Mouse (Mus musculus): ENCODE data around the gene Ripply2.
"Not testable (repeated sequence)": the region's sequence is repeated elsewhere in the genome, so short reads cannot be mapped to it uniquely, and the experiment has no call there.

The Ripply2 gene

DNA sequence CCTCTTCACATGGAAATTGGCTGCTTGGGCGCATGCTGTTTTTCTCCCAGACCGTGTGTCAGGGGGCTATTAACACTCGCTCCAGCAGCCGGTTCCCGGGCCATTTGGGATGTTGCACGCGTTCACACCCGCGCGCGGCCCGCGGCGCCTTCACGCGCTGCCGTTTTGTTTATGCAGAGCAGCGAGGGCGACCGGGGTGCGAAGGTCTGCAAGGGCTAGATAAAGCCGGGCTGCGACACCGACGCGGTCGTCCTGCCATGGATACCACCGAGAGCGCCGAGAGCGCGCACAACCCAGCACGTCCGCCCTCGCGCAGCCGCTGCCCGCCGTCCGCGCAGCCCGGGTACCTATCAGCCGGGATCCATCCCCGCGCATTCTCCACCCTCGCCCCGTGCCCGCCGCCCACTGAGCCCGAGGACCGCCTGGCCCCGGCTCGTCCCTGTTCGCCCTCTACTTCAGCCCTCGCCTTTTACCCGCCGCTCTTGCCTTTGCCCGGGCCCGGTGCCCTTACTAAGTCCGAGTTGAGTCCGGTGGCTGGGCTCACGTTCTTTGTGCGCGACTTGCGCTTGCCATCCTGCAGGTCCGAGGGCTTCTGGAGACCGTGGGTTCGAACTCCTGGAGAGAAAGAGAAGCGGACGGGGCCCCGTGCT lies at the start of gene Ripply2:
TSS of gene Ripply2 (plus strand) at position 250 of the 650 bp plus-strand sequence.
- DNase-seq (ENCODE audit: low read depth) = no peak

DNA sequence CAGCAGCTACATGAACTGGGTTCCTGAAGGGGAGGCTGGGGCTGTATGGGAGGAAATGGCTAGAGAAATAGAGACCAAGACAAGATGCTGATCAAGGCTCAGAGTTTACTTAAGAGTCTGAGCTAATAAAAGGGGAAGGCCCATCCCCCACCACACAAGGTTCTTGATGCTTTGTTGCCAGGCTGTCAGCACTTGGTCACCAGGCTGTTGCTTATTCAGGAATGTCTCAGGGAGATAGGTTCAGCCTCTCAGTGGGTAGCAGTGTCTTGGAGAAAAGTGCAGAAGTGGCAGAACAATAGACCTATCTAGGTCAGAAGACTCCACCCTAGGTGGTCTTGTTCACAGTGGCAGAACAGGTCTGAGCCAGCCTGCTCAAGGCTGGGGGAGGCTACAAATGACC lies 42.9 kb upstream of the Ripply2 start:
- not testable (repeated sequence) for DNase-seq (ENCODE audit: low read depth)

- DNase-seq (ENCODE audit: low read depth) = no peak
Observed at GRCm38 (mm10) chr9:86973562-86973961, 41.8 kb upstream of the Ripply2 start.

GRCm38 (mm10) chr9:86976896-86977295 lies 38.4 kb upstream of the Ripply2 start:
- DNase-seq (ENCODE audit: low read depth) = no peak

- DNase-seq (ENCODE audit: low read depth) = no peak
Observed at GRCm38 (mm10) chr9:86978257-86978907, 37.0 kb upstream of the Ripply2 start.

- no peak for DNase-seq (ENCODE audit: low read depth)
Observed at GRCm38 (mm10) chr9:86980048-86980447, 35.3 kb upstream of the Ripply2 start.

DNA sequence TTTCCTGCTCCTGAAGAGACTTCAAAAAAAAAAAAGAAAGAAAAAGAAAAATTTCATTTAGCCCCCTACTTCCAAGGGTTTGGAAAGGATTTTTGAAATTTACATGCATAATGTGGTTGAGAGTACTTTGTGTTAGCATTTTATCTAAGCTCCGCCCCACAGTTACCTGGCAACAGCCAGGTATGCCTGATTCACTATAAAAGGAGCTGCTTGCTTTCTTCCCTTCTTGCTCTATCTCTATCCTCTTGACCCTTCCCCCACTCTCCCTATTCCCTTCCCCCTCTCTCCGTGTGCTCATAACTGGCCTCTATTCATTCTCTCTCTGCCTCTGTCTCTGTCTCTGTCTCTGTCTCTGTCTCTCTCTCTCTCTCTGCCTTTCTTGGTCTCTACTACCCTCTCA lies 34.4 kb upstream of the Ripply2 start:
- no peak for DNase-seq (ENCODE audit: low read depth)

- DNase-seq (ENCODE audit: low read depth) = no peak
Observed at GRCm38 (mm10) chr9:86981551-86981950, 33.8 kb upstream of the Ripply2 start.

GRCm38 (mm10) chr9:86984583-86984982 lies 30.8 kb upstream of the Ripply2 start:
- no peak for DNase-seq (ENCODE audit: low read depth)

DNA sequence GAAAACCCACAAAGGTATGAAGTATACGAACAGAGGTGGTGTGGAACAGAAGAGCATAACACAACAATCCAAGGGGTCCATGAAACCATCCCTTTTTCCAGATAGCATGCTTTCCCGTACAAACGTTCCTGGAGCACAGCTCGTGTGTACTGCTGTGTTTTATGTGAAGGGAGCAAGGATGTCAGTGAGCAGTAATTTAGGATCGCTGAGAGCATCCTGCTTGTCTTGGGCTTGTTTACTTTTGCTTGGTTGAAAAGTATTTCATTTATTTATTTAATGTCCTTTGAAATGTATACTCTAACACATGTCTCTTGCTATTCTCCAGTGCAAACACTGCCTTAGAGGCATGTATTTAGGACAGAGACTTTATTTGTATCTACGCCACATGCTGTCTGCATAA lies 30.2 kb upstream of the Ripply2 start:
- DNase-seq (ENCODE audit: low read depth) = no peak

- DNase-seq (ENCODE audit: low read depth) = no peak
Observed at GRCm38 (mm10) chr9:86986703-86987296, 28.5 kb upstream of the Ripply2 start.

DNA sequence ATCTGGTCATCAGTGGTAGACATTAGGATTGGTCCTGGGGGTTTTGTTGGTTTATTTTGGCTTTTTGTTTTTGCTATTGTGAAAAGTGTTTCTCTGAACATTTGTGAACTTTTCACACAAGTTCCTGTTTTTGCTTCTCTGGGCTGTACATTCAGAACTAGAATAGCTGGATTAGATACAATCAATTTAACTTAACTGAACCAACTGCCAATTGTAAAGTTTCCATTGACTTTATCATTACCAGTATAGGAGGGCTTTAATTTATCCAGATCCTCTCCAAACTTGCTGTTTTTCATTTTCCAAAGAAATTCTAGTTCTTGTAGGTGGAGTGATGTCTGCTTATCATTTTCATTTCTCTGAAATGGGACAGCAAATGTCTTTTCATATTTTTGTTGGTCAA lies 25.5 kb upstream of the Ripply2 start:
- no peak for DNase-seq (ENCODE audit: low read depth)

DNA sequence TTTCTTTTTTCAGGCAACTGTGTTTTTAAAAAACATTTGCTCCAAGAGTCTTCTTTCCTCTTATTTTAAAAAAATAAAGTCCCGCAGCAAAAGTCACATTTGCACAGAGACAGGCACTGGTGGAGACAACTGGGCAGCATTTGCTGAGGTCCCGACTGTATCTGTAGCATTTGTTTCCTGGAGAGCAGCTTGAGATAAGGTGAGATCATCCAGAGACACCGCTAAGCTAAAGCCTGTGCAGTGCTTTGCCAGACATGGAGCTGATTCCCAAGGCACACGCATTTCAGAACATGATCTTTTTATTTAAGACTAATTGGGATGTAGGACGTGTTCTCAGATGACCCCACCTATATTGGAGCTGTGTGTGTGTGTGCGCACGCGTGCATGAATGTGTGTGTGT lies 23.6 kb upstream of the Ripply2 start:
- DNase-seq (ENCODE audit: low read depth) = no peak

DNA sequence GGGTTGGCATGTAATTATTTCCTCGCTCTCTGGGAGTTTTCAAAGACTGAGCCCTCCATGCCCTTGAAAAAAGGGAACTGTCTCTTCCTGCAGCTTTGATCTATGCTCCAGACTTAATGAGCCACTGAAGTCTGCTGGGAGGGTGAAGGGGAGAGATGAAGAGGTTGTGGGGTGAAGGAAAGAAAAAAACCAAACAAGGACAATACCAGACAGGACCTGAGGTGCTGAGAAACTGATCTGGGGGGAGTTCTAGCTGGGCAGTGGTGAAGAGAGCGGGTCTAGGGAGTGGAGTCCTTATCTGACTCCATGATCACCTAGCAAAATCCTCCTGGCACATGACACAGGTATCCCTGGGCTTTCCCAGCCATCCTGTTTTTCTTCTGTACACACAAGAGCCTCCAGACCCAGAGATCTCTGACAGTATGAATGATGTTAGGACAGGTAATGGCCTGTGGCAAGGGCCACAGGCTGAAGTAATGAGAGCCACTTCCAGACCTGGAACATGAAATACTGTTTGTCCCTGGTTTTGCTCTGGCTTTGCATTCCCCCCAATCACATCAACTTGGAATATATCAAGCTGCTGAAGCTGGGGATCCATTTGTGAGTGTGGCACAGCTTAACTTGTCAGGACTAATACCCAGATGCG lies 18.2 kb upstream of the Ripply2 start:
- DNase-seq (ENCODE audit: low read depth) = no peak

GRCm38 (mm10) chr9:86999956-87000582 lies 15.3 kb upstream of the Ripply2 start:
- peak; percentile 70 for DNase-seq (ENCODE audit: low read depth)

DNA sequence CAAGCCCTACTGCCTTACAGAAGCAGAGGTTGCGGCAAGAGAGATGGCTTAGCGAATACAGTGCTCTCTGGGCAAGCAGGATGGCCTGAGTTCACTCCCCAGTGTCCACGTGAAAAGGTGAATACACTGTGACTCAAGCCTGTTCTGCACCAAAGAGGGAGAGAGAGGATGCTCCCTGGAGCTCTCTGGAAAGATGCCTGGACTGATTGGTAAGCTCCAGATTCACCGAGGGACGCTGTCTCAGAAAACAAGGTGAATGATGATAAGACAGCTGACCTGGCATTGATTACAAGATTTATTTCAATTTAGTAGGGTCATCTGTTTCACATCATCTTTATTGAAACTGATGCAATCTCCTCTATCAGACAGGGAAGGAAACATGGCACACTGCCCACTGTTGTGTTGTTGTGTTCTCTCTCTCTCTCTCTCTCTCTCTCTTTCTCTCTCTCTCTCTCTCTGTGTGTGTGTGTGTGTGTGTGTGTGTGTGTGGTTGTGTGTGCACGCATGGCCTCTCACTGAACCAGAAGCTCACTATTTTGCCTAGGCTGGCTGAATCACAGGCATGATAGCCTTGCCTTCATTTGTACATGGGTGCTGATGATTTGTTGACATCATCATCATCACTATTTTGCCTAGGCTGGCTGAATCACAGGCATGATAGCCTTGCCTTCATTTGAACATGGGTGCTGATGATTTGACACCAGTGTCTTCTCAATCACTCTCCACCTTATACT lies 10.5 kb upstream of the Ripply2 start:
- peak; percentile 36 for DNase-seq (ENCODE audit: low read depth)

DNA sequence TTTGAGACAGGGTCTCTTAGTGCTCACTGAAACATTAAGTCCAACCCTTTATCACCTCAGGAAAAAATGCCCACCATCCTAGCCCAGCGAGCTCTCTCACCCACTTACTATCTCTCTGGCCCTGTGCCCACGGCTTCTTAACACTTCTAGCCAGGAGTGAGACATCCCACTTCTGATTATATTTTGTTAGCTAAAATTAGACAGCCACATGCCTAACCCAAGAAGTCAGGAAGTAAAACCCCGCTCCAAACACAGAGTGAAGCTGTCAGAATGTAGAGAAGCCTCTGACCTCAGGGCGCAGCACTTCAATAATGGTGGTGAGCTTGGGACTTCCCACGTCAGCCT lies 9.9 kb upstream of the Ripply2 start:
- no peak for DNase-seq (ENCODE audit: low read depth)

GRCm38 (mm10) chr9:87008507-87008906 lies 6.8 kb upstream of the Ripply2 start:
- DNase-seq (ENCODE audit: low read depth) = no peak

DNA sequence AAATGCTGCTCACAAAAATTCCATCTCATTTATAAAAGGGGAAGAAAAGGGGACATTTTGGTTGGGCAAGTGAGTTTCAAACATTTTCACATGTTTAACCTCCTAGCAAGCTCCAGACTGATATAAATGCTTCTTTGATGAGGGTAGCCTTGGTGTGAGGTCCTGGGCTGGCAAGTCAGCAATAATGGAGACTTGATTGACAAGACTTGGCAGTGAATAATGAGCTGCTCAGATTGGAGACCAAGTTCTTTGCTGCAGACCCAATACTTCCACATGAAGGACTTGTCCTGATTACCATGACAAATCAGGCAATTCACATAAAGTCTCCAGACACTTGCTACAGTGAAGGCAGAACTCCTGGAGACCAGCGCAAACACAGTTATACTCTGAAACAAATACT lies 6.4 kb upstream of the Ripply2 start:
- DNase-seq (ENCODE audit: low read depth) = no peak

GRCm38 (mm10) chr9:87015938-87016294 lies 579 bp downstream of the Ripply2 start:
- DNase-seq (ENCODE audit: low read depth) = no peak

GRCm38 (mm10) chr9:87021778-87022523 lies 6.6 kb downstream of the Ripply2 start, which contains the start of gene Cyb5r4:
TSS of gene Cyb5r4 (plus strand) at chr9:87022014.
- peak; percentile 97 for DNase-seq (ENCODE audit: low read depth)
